Mouse (Mus musculus) heart, postnatal 0 days (tissue): ENCODE measurements around the gene Ssr2.
"Not testable (repeated sequence)": the region's sequence is repeated elsewhere in the genome, so short reads cannot be mapped to it uniquely, and the experiment has no call there.

Experiments
- CTCF ChIP-seq: IDR thresholded peaks from 2 replicates; pipeline ENCODE4 v1.5.1; 2016; ENCODE audit warnings: antibody characterized with exemption, control low read depth, low read depth
- EP300 ChIP-seq: IDR thresholded peaks from 2 replicates; pipeline ENCODE4 v1.6.1; 2016; ENCODE audit warnings: antibody characterized with exemption, low read depth

DNA sequence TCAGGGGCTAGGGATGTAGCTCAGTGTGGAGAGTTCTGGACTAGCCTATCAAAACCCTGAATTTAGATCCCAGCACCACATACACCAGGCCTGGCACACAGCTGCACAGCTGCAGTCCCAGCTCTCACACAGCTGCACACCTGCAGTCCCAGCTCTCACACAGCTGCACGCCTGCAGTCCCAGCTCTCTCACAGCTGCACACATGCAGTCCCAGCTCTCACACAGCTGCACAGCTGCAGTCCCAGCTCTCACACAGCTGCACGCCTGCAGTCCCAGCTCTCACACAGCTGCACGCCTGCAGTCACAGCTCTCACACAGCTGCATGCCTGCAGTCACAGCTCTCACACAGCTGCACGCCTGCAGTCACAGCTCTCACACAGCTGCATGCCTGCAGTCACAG is 20.9 kb downstream of the Ssr2 start:
- TF ChIP-seq CTCF, EP300: not testable (repeated sequence)
